In the genomic region with DNA sequence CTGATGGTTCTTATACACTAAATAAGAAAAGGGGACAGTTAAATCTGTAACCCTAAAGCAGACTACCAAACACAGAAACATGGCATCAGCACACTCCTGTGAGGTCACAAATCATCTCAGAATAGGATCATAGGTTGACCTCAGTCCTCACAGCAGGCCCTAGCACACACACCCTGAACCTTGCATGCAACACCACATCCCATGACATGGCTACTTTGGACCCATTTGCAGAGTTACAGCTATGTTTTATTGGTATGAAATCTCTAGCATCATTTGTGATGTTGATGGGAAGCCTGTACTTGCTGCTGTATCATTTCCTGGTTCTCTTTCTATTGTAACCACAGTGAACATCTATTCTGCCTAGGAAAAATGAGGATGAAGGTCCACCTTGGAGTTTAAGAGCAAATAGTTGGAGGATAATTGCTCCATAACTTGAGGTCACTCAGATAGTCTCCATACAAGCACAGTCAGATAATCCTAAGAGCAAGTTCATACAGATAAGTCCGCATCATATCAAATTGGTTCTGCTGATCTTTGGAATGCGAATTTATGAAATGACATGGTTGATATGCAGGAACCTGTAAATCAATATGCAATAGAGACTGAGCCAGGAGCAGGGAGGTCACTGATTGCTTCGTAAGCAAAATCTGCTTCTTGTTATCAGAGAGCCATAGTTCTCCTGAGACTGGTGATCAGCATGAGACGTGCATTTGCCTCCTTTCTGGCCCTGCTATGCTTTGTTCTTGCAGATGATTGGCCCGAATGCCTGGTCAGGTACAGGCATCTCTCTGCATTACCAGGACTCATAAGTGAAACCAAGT, we compare ENCODE assay signal across 25 mouse cellular contexts. TPM values are rescaled to one million over a fixed set of nuclear protein-coding genes. Genes with fewer than 3 reads are reported as not detected.
DNase-seq lines count a peak whose midpoint lies in the region; ATAC-seq and TF ChIP-seq lines count a peak whose summit lies in the region.
"Had no signal": no experiment of that assay in that cellular context is flagged by ENCODE, and none has a peak within 500 bp of the region (broad histone marks: within the 10 kb centered on the region; RNA-seq: fewer than 3 reads in every experiment).

No protein-coding gene starts in this region.

- peak; percentile 84 for ATAC-seq in intestine, embryonic 15.5 days
- peak; percentile 90 for ATAC-seq in intestine, postnatal 0 days
- no peak for ATAC-seq in frontal cortex, adult (ENCODE audit: low TSS enrichment)
- ATAC-seq: activated CD4-positive, CD25-positive, alpha-beta regulatory T cell, adult 4 months; CD4-positive, CD25-positive, alpha-beta regulatory T cell, adult 4 months; forebrain, embryonic 13.5 days; forebrain, embryonic 15.5 days; Patski had no signal

- TF ChIP-seq CTCF in intestine, postnatal 0 days (IDR thresholded peaks at IDR 0.05; ENCODE audit: low read depth) = no peak

- H3K9me3 ChIP-seq in intestine, embryonic 15.5 days = no peaks in the 10 kb centered on the region
- H3K9me3 ChIP-seq in intestine, postnatal 0 days (ENCODE audit: control insufficient read depth) = no peaks in the 10 kb centered on the region
- H3K9me3 ChIP-seq: embryonic facial prominence, embryonic 10.5 days; embryonic facial prominence, embryonic 12.5 days; forebrain, embryonic 13.5 days; forebrain, embryonic 15.5 days; G1E had no signal

- WGBS in intestine, embryonic 15.5 days = 71% methylated on average over 5 of the region's 5 CpGs
- 51% methylated on average over 5 of the region's 5 CpGs for WGBS in intestine, postnatal 0 days

- DNase-seq in heart, adult 11 months = peak; percentile 58
- no peak for DNase-seq in heart, postnatal 36 days
- no peak for DNase-seq in urinary bladder, postnatal 4 days (ENCODE audit: low spot score in 2 of 2)
- DNase-seq: adrenal gland, adult 8-10 months; adrenal gland, postnatal 14 days; adrenal gland, postnatal 36 days; B cell, adult 2 months; cerebellum, adult 11-12 months; cerebellum, adult 2 months; cerebellum, adult 9-10 months; cerebellum, postnatal 10 days; cerebellum, postnatal 25 days had no signal

- intact Hi-C loops in heart, postnatal 36 days (cut with DNase I) = no loop called here

- no peaks in the 10 kb centered on the region for H3K27me3 ChIP-seq in intestine, embryonic 15.5 days (replicated peaks)
- H3K27me3 ChIP-seq in intestine, postnatal 0 days (replicated peaks; ENCODE audit: control insufficient read depth, insufficient read depth, low read length) = no peaks in the 10 kb centered on the region
- H3K27me3 ChIP-seq: CH12.LX; embryonic facial prominence, embryonic 12.5 days; forebrain, embryonic 13.5 days; forebrain, embryonic 15.5 days had no signal

- H3K4me2 ChIP-seq in intestine, embryonic 15.5 days (replicated peaks) = no peak overlapping the region
- no peak overlapping the region for H3K4me2 ChIP-seq in intestine, postnatal 0 days (replicated peaks; ENCODE audit: low read depth)
- H3K4me2 ChIP-seq: embryonic facial prominence, embryonic 12.5 days; forebrain, embryonic 13.5 days; forebrain, embryonic 15.5 days had no signal

- H3K36me3 ChIP-seq in intestine, embryonic 15.5 days = no peaks in the 10 kb centered on the region
- H3K36me3 ChIP-seq in intestine, postnatal 0 days (ENCODE audit: control insufficient read depth, insufficient read depth) = no peaks in the 10 kb centered on the region
- H3K36me3 ChIP-seq: embryonic facial prominence, embryonic 10.5 days; embryonic facial prominence, embryonic 12.5 days; forebrain, embryonic 15.5 days; G1E had no signal

- H3K4me3 ChIP-seq in intestine, embryonic 15.5 days (replicated peaks) = no peak overlapping the region
- H3K4me3 ChIP-seq in intestine, postnatal 0 days (ENCODE audit: low read depth, low read length) = no peak overlapping the region
- H3K4me3 ChIP-seq: embryonic facial prominence, embryonic 10.5 days; embryonic facial prominence, embryonic 12.5 days; forebrain, embryonic 13.5 days; forebrain, embryonic 15.5 days had no signal

- H3K4me1 ChIP-seq in intestine, embryonic 15.5 days (replicated peaks) = no peaks in the 10 kb centered on the region
- H3K4me1 ChIP-seq in intestine, postnatal 0 days (replicated peaks; ENCODE audit: control insufficient read depth, insufficient read depth, low read length) = no peaks in the 10 kb centered on the region
- H3K4me1 ChIP-seq: embryonic facial prominence, embryonic 10.5 days; embryonic facial prominence, embryonic 12.5 days; forebrain, embryonic 13.5 days; forebrain, embryonic 15.5 days had no signal

- no peak overlapping the region for H3K9ac ChIP-seq in intestine, embryonic 15.5 days
- H3K9ac ChIP-seq in intestine, postnatal 0 days (ENCODE audit: low read depth, low read length) = no peak overlapping the region
- H3K9ac ChIP-seq: embryonic facial prominence, embryonic 12.5 days; forebrain, embryonic 13.5 days; forebrain, embryonic 15.5 days had no signal

- no peak overlapping the region; the same call in 1 of the 2 replicates for H3K27ac ChIP-seq in intestine, embryonic 15.5 days
- peak overlapping the region; percentile 70; the same call in 1 of the 2 replicates for H3K27ac ChIP-seq in intestine, postnatal 0 days (ENCODE audit: low read depth, low read length)
- H3K27ac ChIP-seq: embryonic facial prominence, embryonic 10.5 days; embryonic facial prominence, embryonic 12.5 days; forebrain, embryonic 13.5 days; forebrain, embryonic 15.5 days had no signal

RNA-seq across cellular contexts. Expression of a gene that starts 14.1 kb away (rescaled TPM):
- total RNA-seq in heart, postnatal 36 days (2021) = 10 to 100 TPM; 14.8 to 18.6 TPM
- 9.1 and 9.5 TPM in 2 replicates for polyA plus RNA-seq in intestine, embryonic 15.5 days (2015; fragmentation: Nextera tagmentation; extraction: Ambion mirVana)
- polyA plus RNA-seq in intestine, postnatal 0 days (2015; fragmentation: Nextera tagmentation; extraction: Ambion mirVana) = 37.3 and 46.8 TPM in 2 replicates
- total RNA-seq: CH12.LX had no signal
- polyA plus RNA-seq: forebrain, embryonic 11.5 days had no signal
